Mouse (Mus musculus) heart, postnatal 0 days (tissue): ENCODE measurements around the gene Dgkq.

Source experiments
- CTCF ChIP-seq: IDR thresholded peaks from 2 replicates; pipeline ENCODE4 v1.5.1; 2016; ENCODE audit warnings: antibody characterized with exemption, control low read depth, low read depth
- EP300 ChIP-seq: IDR thresholded peaks from 2 replicates; pipeline ENCODE4 v1.6.1; 2016; ENCODE audit warnings: antibody characterized with exemption, low read depth

DNA sequence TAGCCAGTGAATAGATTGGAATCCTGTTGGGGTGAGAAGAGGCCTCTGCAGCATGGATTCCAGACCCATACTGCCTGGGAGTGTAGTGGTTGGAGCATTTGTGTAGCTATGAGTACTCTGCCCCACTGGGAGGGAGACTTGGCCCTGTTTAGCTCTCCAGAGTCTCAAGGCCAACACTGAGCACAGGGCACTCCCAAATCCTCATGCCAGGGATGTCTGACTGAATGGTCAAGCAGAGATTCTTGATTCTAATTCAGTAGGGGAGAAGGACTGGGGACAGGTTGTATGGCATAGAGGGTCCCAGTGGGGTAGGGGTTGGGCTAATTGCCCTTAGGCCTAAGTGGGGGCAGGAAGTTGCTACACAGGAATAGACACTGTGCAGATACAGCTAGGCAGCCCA, 44.2 kb upstream of the Dgkq start:
- no peak for TF ChIP-seq CTCF
- TF ChIP-seq EP300: no peak
